Mouse (Mus musculus) spleen, adult 18-20 months (tissue): ENCODE measurements around the gene Ptpn13.

ENCODE experiments used
- DNase-seq, 2 experiments: peaks; one replicate each; pipeline ENCODE4 v3.0.0; 2022; ENCODE audit warnings: mixed read lengths in 2 of 2

The Ptpn13 gene

DNA sequence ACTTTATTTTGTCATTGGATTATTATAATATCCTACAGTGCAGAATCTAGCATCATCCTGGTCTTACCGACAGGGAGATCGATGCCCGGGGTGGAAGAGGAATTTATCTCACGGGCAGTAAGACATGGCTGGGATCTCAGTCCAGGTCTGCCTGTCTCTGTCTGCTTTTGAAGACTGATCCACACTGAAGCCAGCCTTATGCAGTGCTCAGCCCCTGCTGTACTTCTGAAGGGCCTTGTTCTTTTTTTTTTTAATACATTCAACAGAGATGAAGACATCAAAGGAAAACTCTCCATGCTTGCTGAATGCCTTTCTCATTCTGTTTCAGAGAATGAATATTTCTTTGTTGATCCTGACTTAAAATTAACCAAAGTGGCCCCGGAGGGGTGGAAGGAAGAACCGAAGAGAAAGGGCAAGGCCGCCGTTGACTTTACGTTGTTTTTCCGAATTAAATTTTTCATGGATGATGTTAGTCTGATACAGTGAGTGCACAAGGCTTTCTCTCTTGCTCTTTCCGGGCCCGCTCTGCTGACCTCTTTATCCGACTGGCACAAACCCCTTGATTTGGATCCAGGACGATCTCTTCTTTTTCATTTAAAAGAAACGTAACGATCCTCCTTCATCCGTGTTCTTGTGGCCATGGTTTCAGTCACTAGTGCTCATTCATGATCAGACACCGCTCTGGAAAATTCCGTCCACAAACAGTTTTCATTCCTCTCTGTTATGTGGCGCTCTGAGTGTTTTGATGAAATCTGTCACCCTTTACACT lies 101.9 kb downstream of the Ptpn13 start:
- no peak for DNase-seq

DNA sequence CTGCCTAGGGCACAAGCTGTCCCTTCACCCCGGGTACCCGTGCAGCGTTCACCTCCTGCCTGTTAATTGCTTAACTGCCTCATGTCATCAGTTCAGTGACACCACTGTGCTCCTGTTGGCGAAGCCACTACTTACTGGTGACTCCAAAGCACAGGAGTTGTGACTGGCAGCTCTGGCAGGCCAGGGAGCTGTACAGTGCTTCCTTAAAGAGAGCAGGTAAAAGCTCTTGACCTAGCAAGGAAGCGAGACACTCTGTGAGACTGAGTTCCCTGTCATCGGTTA lies 102.4 kb downstream of the Ptpn13 start:
- DNase-seq: no peak

DNA sequence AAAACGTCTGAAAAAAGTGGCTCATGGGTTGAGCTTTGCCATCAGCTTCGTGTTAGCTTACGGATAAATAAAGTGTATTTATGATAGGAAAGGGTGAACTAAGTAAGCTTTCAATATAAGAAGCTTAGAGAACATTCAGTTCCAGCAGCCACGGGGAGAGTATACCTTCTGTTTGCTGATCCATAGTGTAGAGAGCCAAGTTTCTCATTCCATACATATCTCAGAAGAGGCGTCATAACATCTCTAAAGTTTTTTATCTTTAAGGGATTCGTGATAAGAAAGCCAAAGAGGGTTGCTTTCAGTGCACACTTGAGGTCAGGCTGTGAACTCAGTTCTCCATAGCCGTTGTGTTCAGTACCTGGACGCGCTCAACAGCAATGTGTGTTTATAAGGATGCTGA lies 105.2 kb downstream of the Ptpn13 start:
- DNase-seq: no peak

DNA sequence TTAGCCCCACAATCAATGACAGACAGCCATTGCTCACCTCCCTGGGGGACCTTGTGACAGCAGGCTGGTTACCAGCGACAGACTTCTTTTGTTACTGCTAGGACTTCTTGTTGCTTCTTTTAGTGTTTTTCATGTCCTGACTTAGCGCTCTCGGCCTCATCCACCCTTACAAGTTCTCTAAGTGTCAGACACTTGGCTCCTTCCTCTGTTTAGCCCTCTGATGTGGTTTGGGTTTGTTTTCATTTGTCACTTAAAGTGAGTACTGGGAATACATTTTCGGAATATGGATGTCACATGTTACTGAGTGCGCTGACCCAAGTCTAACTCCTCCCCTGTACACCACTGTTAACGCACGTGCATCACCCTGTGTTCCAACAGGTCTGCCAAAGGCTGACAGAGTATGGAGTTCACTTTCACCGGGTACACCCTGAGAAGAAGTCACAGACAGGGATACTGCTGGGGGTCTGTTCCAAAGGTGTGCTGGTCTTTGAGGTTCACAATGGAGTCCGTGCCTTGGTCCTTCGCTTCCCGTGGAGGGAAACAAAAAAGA lies 107.9 kb downstream of the Ptpn13 start:
- DNase-seq: no peak

DNA sequence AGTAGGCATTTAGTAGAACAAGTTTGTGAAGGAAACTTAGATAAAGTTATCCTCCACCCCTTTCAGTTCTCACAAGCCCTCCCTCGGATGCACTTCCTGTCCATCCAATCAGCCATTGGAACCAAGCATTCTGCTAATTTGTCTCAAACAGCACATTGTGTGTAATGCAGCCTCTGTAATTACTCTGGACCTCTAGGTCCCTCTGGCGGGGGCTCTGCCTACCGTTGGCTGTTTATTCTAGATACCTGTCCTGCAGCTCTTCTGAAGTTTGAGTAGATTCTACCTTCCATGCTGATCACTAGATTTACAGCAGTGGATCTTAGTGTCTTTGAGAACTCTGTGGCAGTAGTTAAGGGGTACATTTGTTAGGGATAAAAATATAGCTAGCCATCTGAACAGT lies 109.5 kb downstream of the Ptpn13 start:
- no peak for DNase-seq

DNA sequence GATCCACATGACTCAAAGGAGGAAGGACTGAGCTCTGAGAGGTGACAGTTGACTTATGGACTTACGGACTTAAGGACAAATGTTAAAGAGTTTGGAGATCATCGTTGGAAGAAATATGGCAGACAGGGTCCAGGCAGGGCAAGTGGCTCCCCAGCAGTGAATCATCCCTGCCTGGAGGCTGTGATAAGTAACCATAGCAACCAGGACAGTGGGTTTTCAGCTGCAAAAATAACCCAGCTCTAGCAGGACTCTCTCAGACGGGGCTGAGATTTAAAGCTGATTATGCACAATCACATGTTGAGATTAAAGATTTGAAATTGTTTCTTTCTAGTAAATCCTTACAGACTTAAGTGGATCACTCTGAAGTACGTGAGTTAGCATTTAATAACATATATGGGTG lies 112.4 kb downstream of the Ptpn13 start:
- no peak for DNase-seq

DNA sequence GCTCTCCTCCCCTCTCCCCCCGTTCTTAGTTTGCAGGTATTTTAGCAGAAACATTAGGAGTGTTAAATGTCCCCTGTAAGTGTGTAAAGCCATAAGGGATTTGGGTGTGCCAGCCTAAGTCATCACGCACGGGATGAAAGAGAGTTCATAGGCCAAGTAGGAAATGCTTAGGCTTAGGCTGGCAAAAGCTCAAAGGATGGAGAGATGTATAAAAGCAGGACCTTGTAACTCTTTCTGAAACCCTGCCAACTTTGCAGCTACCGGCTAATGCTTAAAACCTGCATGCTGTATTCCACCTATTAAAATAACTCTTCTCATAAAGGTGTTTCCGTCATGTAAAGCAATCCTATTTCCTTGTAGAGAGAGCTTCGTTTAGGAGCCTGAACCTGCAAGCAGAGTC lies 115.6 kb downstream of the Ptpn13 start:
- DNase-seq: no peak

DNA sequence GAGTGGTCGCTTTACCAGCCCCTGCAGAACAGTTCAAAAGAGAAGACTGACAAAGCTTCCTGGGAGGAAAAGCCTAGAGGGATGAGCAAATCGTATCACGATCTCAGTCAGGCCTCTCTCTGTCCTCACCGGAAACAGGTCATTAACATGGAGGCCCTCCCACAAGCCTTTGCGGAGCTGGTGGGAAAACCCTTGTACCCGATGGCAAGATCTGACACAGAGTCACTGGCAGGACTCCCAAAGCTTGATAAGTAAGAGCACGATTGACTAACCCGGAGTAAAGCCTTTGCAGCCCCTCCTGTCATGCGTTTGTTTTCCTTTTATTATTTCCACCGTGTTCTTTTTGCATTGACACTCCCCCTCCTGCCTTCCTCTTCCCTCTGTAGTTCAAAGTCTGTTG lies 116.1 kb downstream of the Ptpn13 start:
- no peak for DNase-seq

DNA sequence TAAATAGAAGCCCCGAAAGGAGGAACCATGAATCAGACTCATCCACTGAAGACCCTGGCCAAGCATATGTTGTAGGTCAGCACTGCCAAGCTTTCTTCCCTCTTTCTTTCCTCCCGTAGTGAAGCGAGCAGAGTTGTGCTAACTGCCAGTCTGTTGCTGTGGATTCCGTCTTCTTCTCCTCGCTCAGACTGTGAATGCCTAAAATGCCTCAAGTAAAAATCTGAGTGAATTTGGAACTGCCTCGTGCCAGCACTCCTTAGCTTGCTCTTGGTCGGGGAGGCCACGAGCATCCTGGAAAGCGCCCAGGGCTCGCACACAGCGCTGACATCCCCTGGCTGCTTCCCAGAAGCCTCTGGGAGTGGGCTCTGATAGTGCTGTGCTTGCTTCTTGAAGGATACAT lies 116.5 kb downstream of the Ptpn13 start:
- DNase-seq: no peak

DNA sequence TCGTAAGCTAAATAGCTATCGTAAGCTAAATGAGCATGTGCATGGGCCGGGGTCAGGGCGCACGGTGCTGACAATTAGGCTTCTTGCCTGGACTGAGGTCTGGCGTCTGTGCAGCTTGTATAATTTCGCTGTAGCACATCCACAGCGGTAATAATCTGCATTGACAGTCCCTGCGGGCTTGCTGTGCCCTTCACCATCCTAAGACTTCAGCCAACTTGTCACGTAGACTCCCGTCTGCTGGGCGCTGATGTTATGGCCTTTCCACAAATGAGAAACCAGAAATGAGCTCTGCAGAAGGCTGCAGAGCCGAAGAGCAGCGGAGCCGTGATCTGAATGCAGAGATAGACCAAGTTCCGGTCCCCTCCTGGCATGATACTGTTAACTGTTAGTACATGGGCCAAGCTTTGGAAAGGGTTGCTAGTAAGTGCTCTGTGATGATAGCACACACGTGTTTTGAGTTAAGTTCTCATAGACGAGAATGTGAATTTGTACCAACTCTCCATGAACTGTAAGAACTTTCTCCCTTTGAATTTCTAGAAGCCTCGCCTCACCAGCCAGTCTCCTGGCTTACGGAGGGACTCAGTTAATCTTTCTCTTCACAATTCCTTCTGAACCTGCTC lies 120.5 kb downstream of the Ptpn13 start:
- no peak for DNase-seq

DNA sequence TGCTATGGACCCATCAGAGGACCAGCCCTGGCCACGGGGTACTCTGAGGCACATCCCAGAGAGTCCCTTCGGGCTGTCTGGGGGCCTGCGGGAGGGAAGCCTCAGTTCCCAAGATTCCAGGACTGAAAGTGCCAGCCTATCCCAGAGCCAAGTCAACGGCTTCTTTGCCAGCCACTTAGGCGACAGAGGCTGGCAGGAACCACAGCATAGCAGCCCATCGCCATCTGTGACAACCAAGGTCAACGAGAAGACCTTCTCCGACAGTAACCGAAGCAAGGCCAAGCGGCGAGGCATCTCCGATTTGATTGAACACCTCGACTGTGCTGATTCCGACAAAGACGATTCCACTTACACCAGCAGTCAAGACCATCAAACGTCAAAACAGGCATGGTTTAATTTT lies 129.8 kb downstream of the Ptpn13 start:
- no peak for DNase-seq

DNA sequence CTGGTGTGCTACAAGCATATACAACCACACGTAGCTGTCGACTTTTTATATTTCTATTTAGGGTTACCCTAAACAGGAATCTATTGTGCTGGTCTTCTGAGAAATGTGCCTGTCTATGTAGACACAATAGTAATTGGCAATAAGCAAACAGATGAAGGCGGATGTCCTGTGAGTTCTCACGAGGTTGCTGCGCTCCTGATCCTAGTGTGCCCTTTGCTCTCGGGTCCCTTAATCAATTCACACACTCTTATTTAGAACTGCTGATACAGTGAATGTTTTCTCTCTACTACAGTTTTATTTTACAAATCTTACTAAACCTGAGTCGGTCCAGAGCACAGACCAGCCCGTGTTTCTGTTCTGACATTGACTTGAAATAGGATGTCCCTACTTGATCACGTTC lies 135.6 kb downstream of the Ptpn13 start:
- no peak for DNase-seq

DNA sequence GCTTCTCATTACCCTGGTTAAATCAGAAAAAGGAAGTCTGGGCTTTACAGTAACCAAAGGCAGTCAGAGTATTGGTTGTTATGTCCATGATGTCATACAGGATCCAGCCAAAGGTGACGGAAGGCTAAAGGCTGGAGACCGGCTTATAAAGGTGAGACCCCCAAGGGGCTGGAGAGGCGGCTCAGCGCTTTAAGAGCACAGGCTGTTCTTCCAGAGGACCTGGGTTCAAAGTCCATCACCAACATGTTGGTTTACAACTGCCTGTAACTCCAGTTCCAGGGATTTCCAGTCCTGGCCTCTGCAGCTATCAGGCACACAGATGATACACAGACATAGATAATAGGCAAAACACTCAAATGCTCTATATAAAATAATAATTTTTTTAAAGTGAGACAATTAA lies 143.0 kb downstream of the Ptpn13 start:
- no peak for DNase-seq

DNA sequence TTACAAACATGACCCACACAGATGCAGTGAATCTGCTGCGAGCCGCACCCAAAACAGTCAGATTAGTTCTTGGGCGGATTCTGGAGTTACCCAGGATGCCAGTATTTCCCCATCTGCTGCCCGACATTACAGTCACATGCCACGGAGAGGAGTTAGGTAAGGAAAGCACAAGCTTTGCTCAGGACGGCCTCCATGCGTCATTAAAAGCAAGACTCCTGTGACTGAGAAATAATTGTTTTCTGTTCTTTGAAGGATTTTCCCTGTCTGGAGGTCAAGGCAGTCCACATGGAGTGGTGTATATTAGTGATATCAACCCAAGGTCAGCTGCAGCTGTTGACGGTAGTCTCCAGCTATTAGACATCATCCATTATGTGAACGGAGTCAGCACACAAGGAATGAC lies 144.5 kb downstream of the Ptpn13 start:
- no peak for DNase-seq

DNA sequence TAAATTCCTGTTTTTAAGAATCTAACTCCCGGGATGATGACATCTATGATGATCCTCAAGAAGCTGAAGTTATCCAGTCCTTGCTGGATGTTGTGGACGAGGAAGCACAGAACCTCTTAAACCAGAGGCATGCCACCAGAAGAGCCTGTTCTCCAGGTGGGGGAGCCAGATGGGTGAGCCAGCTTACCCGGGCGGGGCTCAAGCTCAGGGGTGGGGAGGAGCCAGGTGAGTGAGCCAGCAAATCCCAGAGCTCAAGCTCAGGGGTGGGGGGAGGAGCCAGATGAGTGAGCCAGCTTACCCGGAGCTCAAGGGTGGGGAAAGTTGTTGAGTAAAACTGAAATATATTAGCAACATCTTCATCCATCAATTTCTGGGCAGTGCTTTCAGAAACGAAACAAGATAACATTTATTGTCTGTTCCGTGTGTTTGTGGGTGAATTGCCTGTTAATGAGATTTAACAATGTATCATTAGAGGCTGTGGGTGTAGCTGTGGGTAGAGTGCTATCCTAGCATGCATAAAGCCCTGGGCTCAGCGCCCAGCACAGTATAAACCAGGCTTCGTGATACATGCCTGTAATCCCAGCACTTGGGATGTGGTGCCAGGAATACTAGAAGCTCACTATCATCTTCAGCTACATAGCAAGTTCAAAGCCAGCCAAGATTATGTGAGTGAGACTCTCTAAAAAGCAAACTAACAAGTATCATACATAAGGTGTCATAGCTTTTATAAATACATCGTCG lies 154.9 kb downstream of the Ptpn13 start:
- no peak for DNase-seq

DNA sequence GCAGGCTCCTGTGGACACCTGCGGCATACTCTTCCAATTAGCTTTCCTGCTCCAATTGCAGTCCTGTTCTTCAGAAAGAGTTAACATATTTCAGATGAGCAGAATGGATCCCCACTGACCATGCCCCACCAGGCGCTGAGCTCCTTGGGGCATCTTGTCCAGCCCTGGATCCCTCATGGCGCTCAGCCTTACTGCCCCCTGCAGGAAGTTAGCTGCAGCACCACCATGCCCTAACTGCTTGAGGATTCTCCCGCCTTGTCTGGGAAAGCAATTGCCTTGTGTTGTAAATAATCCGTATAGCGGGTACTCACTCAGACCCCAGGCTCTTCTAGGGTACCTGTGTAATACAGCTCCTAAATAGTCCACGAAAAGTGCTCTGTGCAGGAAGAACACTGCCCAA lies 162.2 kb downstream of the Ptpn13 start:
- DNase-seq: no peak

DNA sequence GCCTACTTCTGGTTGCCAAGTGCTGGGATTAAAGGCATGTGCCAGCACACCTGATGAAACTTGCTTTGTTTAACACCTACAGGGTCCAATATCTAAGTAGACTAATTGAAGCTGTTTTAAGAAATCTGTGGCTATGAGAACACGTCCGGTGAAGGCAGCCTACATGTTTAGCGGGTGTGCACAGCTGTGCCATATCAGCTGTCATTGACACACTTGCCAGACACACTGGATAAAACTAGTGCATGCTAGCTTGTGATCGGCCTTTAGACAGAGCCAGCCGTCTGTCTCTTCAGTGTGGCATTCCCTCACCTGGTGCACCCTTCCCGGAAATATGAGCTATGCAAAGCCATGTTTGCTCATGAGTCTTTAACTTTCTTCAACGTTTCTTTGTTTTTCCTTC lies 166.9 kb downstream of the Ptpn13 start:
- DNase-seq: no peak

DNA sequence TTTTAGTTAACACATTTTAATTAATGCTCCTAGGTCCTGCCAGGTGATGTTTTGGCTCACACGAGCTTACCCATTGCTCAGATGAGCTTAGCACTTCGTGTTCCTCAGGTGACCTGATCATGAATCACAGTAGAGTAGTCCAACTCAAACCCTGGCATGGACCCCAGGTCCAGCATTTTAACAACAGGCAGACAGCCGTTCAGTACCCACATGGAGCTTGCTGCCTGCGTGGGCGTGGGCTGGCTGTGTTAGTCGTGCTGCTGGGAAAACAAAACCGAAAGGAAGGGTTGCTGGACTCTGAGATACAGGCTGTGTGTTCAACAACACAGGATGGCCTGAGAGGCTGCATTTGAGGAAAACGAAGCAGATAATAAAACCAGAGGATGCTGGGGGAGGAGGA lies 167.7 kb downstream of the Ptpn13 start:
- no peak for DNase-seq

DNA sequence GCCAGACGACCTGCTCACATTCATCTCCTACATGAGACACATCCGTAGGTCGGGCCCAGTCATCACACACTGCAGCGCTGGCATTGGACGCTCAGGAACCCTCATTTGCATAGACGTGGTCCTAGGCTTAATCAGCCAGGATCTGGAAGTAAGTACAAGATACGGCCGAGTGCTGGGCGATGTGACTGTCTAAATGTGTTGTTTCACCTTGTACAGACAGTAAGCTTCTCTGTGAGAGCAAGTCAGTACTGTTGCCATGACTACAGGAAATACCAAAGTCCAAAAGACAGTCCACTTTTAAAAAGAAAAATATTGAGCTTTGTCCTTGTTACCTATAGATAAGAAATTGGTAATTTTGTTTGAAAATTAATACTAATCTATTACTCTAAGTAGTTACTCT lies 168.6 kb downstream of the Ptpn13 start:
- no peak for DNase-seq

DNA sequence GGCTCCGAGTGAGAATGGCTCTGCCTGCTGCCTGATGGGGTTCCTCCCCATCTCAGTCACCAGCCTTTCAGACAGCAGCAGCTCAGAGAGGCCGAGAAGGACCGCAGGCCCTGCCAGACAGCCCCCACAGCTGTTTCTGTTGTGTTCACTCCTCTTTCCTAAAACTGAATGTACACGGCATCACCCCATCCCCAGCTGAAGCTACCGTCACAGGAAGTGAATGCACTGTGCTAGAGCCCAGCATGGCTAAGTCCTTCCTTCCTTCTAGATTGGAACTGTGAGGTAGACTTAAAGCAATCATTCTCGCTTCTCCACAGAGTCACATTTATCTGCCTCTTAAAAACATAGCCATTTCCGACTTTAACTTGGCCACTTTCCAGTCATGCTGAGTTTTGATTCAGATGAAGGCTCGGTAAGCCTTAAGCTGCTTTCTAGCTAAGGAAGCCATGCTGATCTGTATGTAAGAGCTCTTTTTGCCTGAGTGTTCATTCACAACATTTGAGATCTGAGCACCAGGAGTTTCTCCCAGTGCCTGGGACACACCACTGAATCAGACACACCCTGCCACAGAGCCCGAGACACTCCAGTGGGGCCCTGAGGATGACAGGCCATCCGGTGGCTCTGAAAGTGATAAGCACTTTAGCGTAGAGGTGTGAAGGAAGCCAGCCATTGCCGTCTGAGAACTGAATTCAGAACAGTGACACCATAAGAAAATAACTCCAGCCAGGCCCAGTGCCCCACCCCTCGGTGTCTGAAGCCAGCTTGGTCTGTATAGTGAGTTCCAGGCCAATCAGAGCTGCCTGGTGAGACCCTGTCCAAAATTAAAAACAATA lies 170.6 kb downstream of the Ptpn13 start:
- DNase-seq: no peak

DNA sequence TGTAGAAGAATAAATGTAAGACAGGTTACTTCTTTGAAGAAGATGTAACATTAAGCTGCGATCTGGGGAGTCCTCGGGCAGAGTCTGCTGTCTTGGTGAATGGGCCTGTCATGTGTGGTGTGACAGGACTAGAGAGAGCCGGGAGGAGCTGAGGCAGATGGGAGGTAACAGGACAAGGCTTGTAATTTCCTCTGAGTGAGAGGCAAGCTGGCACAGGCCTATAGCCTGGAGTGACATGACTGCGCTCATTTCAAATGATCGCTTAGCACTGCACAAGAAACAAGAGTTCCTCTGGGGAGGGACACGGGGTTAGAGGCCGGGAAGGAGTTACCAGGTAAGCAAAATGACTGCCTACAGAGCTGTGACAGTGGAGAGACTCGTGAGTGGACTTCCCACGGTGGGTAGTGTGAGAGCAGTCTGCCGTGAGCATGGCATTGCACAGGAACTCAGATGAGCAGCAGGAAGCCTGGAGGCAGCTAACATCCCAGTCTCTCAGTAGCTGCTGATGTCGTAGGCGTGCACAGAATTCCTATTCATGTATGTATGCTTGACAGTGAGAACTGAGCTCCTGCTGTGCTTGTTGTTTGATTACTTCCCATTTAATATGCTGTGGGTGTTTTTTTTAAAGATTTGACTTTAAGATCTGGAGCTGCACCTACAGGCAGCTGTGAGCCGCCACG lies 171.6 kb downstream of the Ptpn13 start:
- no peak for DNase-seq

DNA sequence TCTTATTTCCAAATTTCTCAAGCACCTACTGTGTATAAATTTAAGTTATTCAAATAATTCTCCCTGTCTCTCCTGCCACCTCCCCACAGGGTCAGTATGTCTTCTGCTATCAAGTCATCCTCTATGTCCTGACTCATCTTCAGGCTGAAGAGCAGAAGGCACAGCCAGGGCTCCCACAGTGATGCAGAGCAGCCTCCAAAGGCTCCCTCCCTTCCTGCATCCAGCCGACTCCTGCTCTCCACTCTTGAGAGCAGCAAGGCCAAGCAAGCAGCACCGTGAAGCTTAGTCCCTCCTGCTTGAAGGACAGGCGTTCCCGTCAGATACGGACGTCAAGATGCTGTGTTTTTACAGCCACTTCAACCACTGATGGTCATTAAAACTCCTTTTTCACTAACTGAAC lies 172.6 kb downstream of the Ptpn13 start:
- no peak for DNase-seq

DNA sequence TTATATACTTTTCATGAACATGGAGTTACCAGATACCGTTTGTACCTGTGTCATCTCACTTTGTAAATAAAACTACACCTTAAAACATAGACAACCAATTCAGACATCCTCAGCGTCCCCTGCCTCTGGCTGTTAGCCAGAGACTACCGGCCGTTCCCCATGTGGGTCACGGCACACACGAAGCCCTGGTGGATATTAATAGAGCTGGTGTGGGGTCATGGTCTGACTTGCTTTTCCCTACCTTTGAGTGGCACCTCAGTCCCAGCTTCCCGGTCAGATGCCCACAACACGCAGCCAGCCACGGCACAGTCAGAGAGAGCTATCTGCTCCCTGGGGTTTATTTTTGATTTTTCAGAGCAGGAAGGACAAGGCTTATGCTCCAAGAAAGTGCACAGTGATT lies 173.3 kb downstream of the Ptpn13 start:
- DNase-seq: no peak
